Mouse (Mus musculus) G1E-ER4 (cell line): ENCODE results near the gene Dhdds. TPM values are rescaled to one million over a fixed set of nuclear protein-coding genes. Genes with fewer than 3 reads are reported as not detected.

Source experiments
- GATA1 ChIP-seq: IDR thresholded peaks from one replicate; pipeline ENCODE4 v1.8.0; 2012; ENCODE audit warnings: low read length, inconsistent platforms
- polyA plus RNA-seq: library from polyadenylated mRNA; stranded (reverse); fragments of >175 nt; gene quantifications from 2 replicates; pipeline ENCODE4 v1.2.3, GENCODE M21; 2012

Gene Dhdds
- 24.0 and 27.2 TPM in 2 replicates for polyA plus RNA-seq

GRCm38 (mm10) chr4:134000466-134001438 is at the start of gene Dhdds:
Dhdds (minus strand) TSS chr4:134000918.
- no peak for TF ChIP-seq GATA1

- no peak for TF ChIP-seq GATA1
These were observed 46.9 kb upstream of the Dhdds start for GRCm38 (mm10) chr4:134047648-134048047.

GRCm38 (mm10) chr4:134043041-134043440 is 42.3 kb upstream of the Dhdds start:
- no peak for TF ChIP-seq GATA1

GRCm38 (mm10) chr4:134041317-134042123 is 40.8 kb upstream of the Dhdds start:
- TF ChIP-seq GATA1 = no peak

GRCm38 (mm10) chr4:134035953-134036352 is 35.2 kb upstream of the Dhdds start:
- TF ChIP-seq GATA1 = no peak

- no peak for TF ChIP-seq GATA1
These were observed 25.1 kb upstream of the Dhdds start for GRCm38 (mm10) chr4:134025802-134026201.

- TF ChIP-seq GATA1 = no peak
These were observed 19.9 kb upstream of the Dhdds start for GRCm38 (mm10) chr4:134020621-134021020.

- TF ChIP-seq GATA1 = no peak
These were observed 19.1 kb upstream of the Dhdds start for GRCm38 (mm10) chr4:134019641-134020351.

- no peak for TF ChIP-seq GATA1
These were observed 18.5 kb upstream of the Dhdds start for GRCm38 (mm10) chr4:134019210-134019609.

- no peak for TF ChIP-seq GATA1
These were observed 18.0 kb upstream of the Dhdds start, which contains the start of gene Lin28a for GRCm38 (mm10) chr4:134018779-134019145. Lin28a (minus strand) TSS chr4:134018841.

- TF ChIP-seq GATA1 = no peak
These were observed 17.5 kb upstream of the Dhdds start for GRCm38 (mm10) chr4:134018038-134018778.

GRCm38 (mm10) chr4:134017201-134017865 is 16.6 kb upstream of the Dhdds start:
- no peak for TF ChIP-seq GATA1

- no peak for TF ChIP-seq GATA1
These were observed 16.0 kb upstream of the Dhdds start for GRCm38 (mm10) chr4:134016767-134017166.

- TF ChIP-seq GATA1 = no peak
These were observed 15.5 kb upstream of the Dhdds start for GRCm38 (mm10) chr4:134016208-134016607.
